Comparison of ENCODE assay signal across 9 mouse cellular contexts in genomic region chr9:67549811-67550501, GRCm38 (mm10). TPM values are rescaled to one million over a fixed set of nuclear protein-coding genes. Genes with fewer than 3 reads are reported as not detected.
DNase-seq lines count a peak whose midpoint lies in the region; ATAC-seq and TF ChIP-seq lines count a peak whose summit lies in the region.
"Had no signal": no experiment of that assay in that cellular context is flagged by ENCODE, and none has a peak within 500 bp of the region (broad histone marks: within the 10 kb centered on the region; RNA-seq: fewer than 3 reads in every experiment).

No protein-coding gene starts in this region.

- H3K4me3 ChIP-seq in heart, embryonic 13.5 days = no peak overlapping the region
- no peak overlapping the region for H3K4me3 ChIP-seq in CH12.LX (replicated peaks in 1 of 3; ENCODE audit: low read depth in 2 of 3, low read length in 2 of 3, poor library complexity in 1 of 3)
- no peak overlapping the region for H3K4me3 ChIP-seq in hindbrain, postnatal 0 days (ENCODE audit: low read length)

- TF ChIP-seq RAD21 in CH12.LX (IDR thresholded peaks at IDR 0.05; ENCODE audit: low read depth, low read length) = no peak

- H3K9me3 ChIP-seq in heart, embryonic 13.5 days = 0 out of 2 replicates have a peak, but pooled peaks cover 5% of the 10 kb centered on the region
- H3K9me3 ChIP-seq in CH12.LX (replicated peaks; ENCODE audit: low read length) = no peaks in the 10 kb centered on the region
- no peaks in the 10 kb centered on the region for H3K9me3 ChIP-seq in hindbrain, postnatal 0 days (ENCODE audit: low read length)

- no peak for DNase-seq in heart, postnatal 4 days
- DNase-seq in CH12.LX (ENCODE audit: extremely low read depth) = peak; percentile 88
- DNase-seq in hindbrain, postnatal 0 days (ENCODE audit: low spot score) = no peak
- no peak for DNase-seq in cerebellum, postnatal 10 days
- no peak for DNase-seq in cerebellum, adult 9-11 months
- DNase-seq: thymus, postnatal 25 days had no signal

- peaks cover 13% of the 10 kb centered on the region for H3K36me3 ChIP-seq in heart, embryonic 13.5 days
- peaks cover 0 to 2% of the 10 kb centered on the region in 2 experiments for H3K36me3 ChIP-seq in CH12.LX (replicated peaks in 1 of 2; ENCODE audit: control insufficient read depth in 1 of 2, insufficient read depth in 1 of 2, low read length in 1 of 2)
- no peaks in the 10 kb centered on the region for H3K36me3 ChIP-seq in hindbrain, postnatal 0 days (ENCODE audit: insufficient read depth, low read length)

- TF ChIP-seq EP300 in CH12.LX (IDR thresholded peaks at IDR 0.05; ENCODE audit: low read length) = peak; percentile 69

- TF ChIP-seq CTCF in CH12.LX (conservative IDR thresholded peaks at IDR 0.05 in 1 of 2, IDR thresholded peaks at IDR 0.05 in 1 of 2; ENCODE audit: low read depth in 2 of 2, low read length in 2 of 2) = no peak
- TF ChIP-seq CTCF in hindbrain, postnatal 0 days (IDR thresholded peaks at IDR 0.05; ENCODE audit: low read depth) = no peak

- no peaks in the 10 kb centered on the region for H3K79me2 ChIP-seq in CH12.LX (replicated peaks; ENCODE audit: control insufficient read depth, extremely low read depth, insufficient read depth, poor library complexity, severe bottlenecking)

- peak overlapping the region; percentile 43 for H3K27ac ChIP-seq in heart, embryonic 13.5 days (replicated peaks)
- H3K27ac ChIP-seq in CH12.LX (ENCODE audit: insufficient read depth, low read depth) = no peak overlapping the region
- H3K27ac ChIP-seq in hindbrain, postnatal 0 days = peak overlapping the region; percentile 27; the same call in 1 of the 2 replicates

- no peaks in the 10 kb centered on the region for H3K27me3 ChIP-seq in heart, embryonic 13.5 days (replicated peaks)
- no peaks in the 10 kb centered on the region for H3K27me3 ChIP-seq in CH12.LX (replicated peaks)
- no peaks in the 10 kb centered on the region for H3K27me3 ChIP-seq in hindbrain, postnatal 0 days (ENCODE audit: insufficient read depth, low read length)

- dilution Hi-C loops in CH12.LX (cut with MboI; ENCODE audit: extremely low pct_ligation_motif_present, extremely low pct_unique_long_range_greater_than_20kb, low sequenced_read_pairs) = no loop called here

- in situ Hi-C loops in CH12.LX (cut with MboI; ENCODE audit: low pct_ligation_motif_present, low pct_unique_long_range_greater_than_20kb, low sequenced_read_pairs) = no loop called here

- WGBS in heart, embryonic 13.5 days = 83% methylated on average over 8 of the region's 8 CpGs
- WGBS in hindbrain, postnatal 0 days = 87% methylated on average over 8 of the region's 8 CpGs

- H3K4me1 ChIP-seq in heart, embryonic 13.5 days = peaks cover 25% of the 10 kb centered on the region
- H3K4me1 ChIP-seq in CH12.LX (ENCODE audit: control insufficient read depth in 1 of 2, insufficient read depth in 2 of 2) = peaks cover 7 to 31% of the 10 kb centered on the region in 2 experiments
- H3K4me1 ChIP-seq in hindbrain, postnatal 0 days (ENCODE audit: insufficient read depth, low read length) = no peaks in the 10 kb centered on the region

- TF ChIP-seq POLR2A in CH12.LX (IDR thresholded peaks at IDR 0.05; ENCODE audit: low read depth, low read length) = no peak

- 0 out of 2 replicates have a peak overlapping the region, but pooled peaks have one; percentile 16 for H3K9ac ChIP-seq in heart, embryonic 13.5 days
- H3K9ac ChIP-seq in CH12.LX (ENCODE audit: insufficient read depth, low read depth) = no peak overlapping the region
- H3K9ac ChIP-seq in hindbrain, postnatal 0 days (replicated peaks; ENCODE audit: low read length) = no peak overlapping the region

- ATAC-seq in heart, embryonic 13.5 days (ENCODE audit: extremely low read depth, insufficient number of reproducible peaks, low FRiP score, low TSS enrichment) = no peak
- ATAC-seq in common myeloid progenitor, adult 5-6 weeks (replicated peaks; ENCODE audit: low read depth, poor library complexity, severe bottlenecking) = peak; percentile 81
- no peak for ATAC-seq in hindbrain, postnatal 0 days
- ATAC-seq in megakaryocyte-erythroid progenitor cell, adult 5-6 weeks (replicated peaks; ENCODE audit: low FRiP score, low TSS enrichment, poor library complexity, severe bottlenecking) = no peak

- no peak overlapping the region for H3K4me2 ChIP-seq in heart, embryonic 13.5 days
- peak overlapping the region; percentile 30; the same call in 1 of the 2 replicates for H3K4me2 ChIP-seq in CH12.LX (ENCODE audit: insufficient read depth, low read depth, poor library complexity, severe bottlenecking)
- H3K4me2 ChIP-seq in hindbrain, postnatal 0 days (ENCODE audit: low read depth, low read length) = no peak overlapping the region

TF ChIP-seq in CH12.LX, 34 proteins besides CTCF, POLR2A, EP300 and RAD21:
- TF ChIP-seq MAFK (IDR thresholded peaks at IDR 0.05; ENCODE audit: insufficient replicate concordance, low read length) (peak; percentile 53; the same call in 1 of the 2 replicates), E2F4 (IDR thresholded peaks at IDR 0.05; ENCODE audit: insufficient replicate concordance, low read depth, low read length) (no peak), ZMIZ1 (IDR thresholded peaks at IDR 0.05; ENCODE audit: low read depth, low read length) (no peak), TCF12 (IDR thresholded peaks at IDR 0.05; ENCODE audit: low read depth, low read length) (peak; percentile 44; the same call in 1 of the 2 replicates), BHLHE40 (IDR thresholded peaks at IDR 0.05; ENCODE audit: low read depth, low read length) (peak; percentile 16; the same call in 1 of the 2 replicates), MEF2A (IDR thresholded peaks at IDR 0.05; ENCODE audit: borderline replicate concordance, low read depth, low read length) (peak; percentile 50; the same call in 1 of the 2 replicates)

RNA-seq across cellular contexts. Expression of gene Tln2, which starts 9.5 kb away (rescaled TPM):
- polyA plus RNA-seq in heart, embryonic 13.5 days (2015; fragmentation: Nextera tagmentation; extraction: Ambion mirVana) = 55.3 and 58.2 TPM in 2 replicates
- total RNA-seq in heart, postnatal 4 days (2021) = 100 to 1,000 TPM; 111 to 116 TPM
- total RNA-seq in CH12.LX (2012; rRNA removed) = 4.4 TPM in 2 replicates
- 2.2 and 2.6 TPM in 2 replicates for total RNA-seq in CH12.LX (2014; rRNA removed)
- 3.3 and 4.4 TPM in 2 replicates for polyA plus RNA-seq in CH12.LX (2012; ENCODE audit: insufficient read length, low read depth)
- total RNA-seq in common myeloid progenitor, adult 5-6 weeks (2017) = 0.68 and 0.82 TPM in 2 replicates
- total RNA-seq in hindbrain, postnatal 0 days (2014; rRNA removed) = 71.1 and 72.8 TPM in 2 replicates
- polyA plus RNA-seq in hindbrain, postnatal 0 days (2015; fragmentation: Nextera tagmentation; extraction: Ambion mirVana) = 51.8 and 59.3 TPM in 2 replicates
- total RNA-seq in megakaryocyte-erythroid progenitor cell, adult 5-6 weeks (2014; fragmentation: Nextera tagmentation) = not detected in 2 replicates
- 0.50 TPM in 1 of 2 replicates, not detected in the other for total RNA-seq in megakaryocyte-erythroid progenitor cell, adult 5-6 weeks (2017)

Comparison
In these comparisons a context has a peak if more than half of its experiments do, and no peak if none do; other contexts are left out.
1. RNA of gene Tln2, which starts 9.5 kb away (total RNA-seq): 111 to 116 TPM in heart, postnatal 4 days and 71.1 to 72.8 TPM in hindbrain, postnatal 0 days; 2.2 to 4.4 TPM in CH12.LX, 0.68 to 0.82 TPM in common myeloid progenitor, adult 5-6 weeks and 0.50 TPM in megakaryocyte-erythroid progenitor cell, adult 5-6 weeks; every median in the first group is over 10 times any median in the second.